Mouse (Mus musculus) left cerebral cortex, postnatal 36 days (tissue): Measurements from ENCODE around the gene Slx4. TPM values are rescaled to one million over a fixed set of nuclear protein-coding genes. Genes with fewer than 3 reads are reported as not detected.
"Not testable (repeated sequence)": the region's sequence is repeated elsewhere in the genome, so short reads cannot be mapped to it uniquely, and the experiment has no call there.

Source experiments
- DNase-seq, 2 experiments: peaks; one replicate each; pipeline ENCODE4 v3.0.0; 2021 to 2022; ENCODE audit warnings: low spot score in 2 of 2, mixed read lengths in 1 of 2
- intact Hi-C: fragments of 180-260 bp; cut with DNase I; formaldehyde crosslinking; loops from one replicate; pipeline ENCODE4 v1.15.1; 2025
- total RNA-seq, 2 experiments: library from RNA; stranded (reverse); gene quantifications; 2 replicates each; pipeline ENCODE4 v1.2.3; 2021

Gene Slx4
- total RNA-seq, 2 experiments from 2014 or later: 44.9 to 50.6 TPM

DNA sequence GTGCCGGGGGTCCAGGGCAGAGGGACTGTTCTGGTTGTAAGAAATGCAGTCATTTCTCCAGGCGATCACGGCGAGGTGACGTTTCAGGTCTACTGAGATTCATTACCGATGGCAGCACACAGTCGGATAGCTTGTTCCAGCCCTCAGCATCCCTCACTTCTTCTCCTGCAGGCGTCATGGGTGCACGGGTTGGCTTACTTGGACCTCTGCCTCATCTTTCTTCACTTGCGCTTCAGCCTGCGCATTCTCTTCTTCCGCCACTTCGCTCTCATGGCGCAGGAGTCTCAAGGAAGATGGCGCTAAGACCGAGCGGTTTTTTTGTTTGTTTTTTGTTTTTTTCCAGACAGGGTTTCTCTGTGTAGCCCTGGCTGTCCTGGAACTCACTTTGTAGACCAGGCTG is 13.2 kb upstream of the Slx4 start:
- intact Hi-C loops, DNase-seq: not testable (repeated sequence)

DNA sequence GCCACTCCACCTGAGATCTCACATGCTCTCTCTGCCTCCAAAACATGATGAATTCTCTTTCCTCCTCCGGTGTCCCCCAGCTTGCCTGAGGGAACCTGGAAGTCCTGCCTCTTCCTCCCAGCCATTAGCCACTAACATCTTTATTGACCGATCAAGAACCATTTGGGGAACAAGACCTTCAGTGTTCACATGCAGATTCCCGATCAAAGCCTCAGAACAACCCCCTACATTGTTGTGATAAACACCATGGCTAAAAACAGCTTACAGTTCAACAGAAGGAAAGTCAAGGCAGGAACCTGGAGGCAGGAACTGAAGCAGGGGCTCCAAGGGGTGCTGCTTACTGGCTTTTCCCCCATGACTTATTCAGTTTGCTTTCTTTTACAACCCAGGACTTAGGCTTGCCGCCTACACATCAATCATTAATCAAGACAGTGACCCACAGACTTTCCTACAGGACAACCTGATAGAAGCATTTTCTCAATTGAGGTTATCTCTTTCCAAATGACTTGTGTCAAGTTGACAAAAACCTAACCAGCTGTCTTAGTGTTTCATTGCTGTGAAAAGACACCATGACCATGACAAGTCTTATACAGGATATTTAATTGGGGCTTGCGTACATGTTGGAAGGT is 10.6 kb upstream of the Slx4 start:
- DNase-seq: no peak
- intact Hi-C loops: no loop called here

DNA sequence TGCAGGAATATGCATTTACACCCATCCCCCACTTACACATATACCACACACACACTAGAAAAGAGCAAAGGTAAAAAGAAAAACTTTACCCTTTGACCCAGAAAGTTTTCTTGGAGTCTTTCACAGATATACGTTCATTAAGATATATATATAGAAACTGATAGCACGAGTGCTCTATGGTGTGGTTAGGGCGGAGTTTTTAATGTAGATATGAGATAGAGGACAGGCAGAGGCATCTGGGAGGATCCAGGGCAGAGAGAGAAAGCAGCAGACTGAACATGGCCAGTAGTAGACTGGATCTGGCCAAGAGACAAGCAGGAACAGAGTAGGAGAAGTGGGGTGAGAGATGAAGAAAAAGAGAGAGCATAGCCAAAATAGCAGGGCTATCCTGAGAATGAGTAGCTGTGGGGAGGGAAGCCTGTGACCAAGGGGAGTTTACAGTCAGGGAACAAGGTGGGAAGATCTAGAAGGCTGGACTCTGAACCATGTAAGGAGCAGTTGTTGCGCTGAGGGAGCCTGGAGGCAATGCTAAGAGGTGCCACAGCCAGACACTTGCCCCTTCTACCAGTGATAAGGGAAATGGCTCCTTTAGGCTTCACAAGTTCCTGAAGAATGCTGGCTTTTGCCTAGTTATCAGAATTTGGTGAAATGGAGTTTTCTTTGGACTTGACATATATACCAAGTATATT is 9.5 kb upstream of the Slx4 start:
- intact Hi-C loops: no loop called here
- no peak for DNase-seq

DNA sequence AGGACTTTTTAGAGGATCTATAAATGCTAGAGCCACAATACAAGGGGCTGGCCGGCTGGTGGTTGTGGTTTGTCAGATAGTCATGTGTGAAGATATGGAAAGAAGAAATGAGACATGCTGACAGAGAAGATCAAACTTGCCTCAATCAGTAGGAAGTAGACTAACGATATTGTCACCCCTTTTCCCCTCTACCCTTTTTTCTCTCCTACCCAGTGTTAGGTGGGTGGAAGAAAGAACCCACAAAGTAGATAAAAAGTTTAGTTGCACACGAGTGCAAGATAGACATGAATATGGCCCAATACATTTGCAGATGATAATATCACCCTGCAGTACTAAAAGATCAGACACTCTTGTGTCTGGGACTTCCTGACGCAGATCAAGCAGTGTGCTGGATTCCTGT is 15.2 kb downstream of the Slx4 start:
- intact Hi-C loops: no loop called here

DNA sequence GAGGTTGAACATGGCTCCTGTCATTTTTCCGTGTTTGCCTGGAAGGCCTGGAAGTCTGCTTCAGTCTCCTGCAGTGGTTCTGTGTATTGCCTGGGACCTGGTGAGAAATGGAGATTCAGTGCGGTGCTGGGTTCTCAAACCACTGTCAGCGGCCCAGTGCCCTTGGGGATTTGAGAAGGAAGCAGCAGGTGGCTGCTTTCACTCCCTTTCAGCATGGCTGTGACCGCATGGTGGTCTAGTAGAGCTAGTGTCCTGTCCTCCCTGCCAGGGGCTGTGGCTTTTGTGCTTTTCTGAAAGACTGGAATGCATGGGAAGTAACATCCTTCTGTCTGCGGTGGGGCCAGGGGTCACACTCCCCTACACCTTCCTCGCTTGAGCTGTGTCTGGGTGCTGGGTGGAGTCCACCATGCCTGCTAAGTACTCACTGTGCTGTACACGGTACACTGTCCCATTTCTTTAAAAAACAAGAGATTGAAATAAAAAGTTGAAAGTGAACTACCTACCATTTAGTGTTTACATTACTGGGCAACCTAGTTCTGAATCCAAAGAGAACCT is 20.3 kb downstream of the Slx4 start:
- no peak for DNase-seq
- intact Hi-C loops: no loop called here

More for the DNA sequence above, 15.2 kb downstream of the Slx4 start:
- DNase-seq: no peak

- no peak for DNase-seq
- intact Hi-C loops: no loop called here
These were observed 21.4 kb downstream of the Slx4 start for GRCm38 (mm10) chr16:3982173-3982572.

DNA sequence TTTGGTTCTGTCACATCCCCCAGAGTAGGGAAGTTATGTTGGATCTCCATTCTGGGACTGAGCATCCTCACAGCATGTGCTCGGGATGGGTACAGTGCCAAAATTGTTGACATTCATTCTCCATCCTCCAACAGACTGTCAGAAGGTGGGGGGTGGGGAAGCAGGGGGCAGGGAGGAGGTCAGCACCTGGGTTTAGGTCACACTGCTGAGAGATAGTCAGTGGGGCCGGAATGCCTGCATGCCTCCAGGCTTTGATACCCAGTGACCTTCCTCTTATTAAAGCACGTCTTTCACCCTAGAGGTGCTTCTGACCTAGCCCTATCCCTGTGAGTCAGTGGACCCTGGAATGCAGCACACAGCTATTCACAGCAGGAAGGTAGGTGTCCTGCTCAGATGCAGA is 26.9 kb downstream of the Slx4 start:
- DNase-seq: no peak
- intact Hi-C loops: no loop called here

DNA sequence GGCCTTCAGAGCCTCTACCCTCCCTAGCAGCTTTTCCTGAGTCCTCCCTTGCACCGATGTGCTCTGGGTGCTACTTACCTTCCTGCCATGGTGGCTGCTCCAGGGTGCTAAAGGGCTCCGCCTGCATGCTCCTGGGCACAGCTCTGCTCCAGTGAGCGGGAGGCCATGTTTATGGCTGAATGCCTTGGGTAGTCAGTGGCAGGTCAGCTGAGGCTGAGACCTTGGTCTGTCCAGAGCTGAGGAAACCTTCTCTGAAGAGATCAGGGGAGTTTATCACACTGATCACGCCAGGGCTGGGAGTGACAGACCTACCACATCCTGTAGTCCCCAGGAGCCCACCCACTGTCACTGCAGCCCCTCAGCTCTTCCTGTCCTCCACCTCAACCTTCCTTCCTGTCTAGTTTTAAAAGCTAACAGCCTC is 27.3 kb downstream of the Slx4 start, which contains the start of gene Nlrc3:
Nlrc3 (minus strand) TSS at position 382 of the 421 bp plus-strand sequence.
- no peak for DNase-seq
- intact Hi-C loops: no loop called here

DNA sequence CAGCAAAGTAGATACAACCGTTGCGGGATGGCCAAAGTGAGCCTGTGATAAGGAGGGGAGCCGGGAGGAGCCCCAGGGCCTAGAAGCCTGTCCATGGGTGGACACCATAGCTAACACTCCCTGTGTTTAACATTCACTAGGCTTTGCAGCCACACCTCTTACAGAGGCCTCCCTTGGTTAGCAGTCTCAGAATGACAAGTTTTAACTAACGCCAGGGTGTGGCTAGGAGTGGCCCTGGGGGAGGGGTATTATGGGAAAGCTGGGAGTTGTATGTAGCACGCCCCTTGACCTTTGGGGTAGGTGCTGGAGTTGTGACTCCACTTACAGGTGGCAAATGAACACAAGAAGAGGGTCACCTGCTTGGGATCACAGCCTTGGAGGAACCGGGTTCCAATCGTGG is 27.9 kb downstream of the Slx4 start:
- intact Hi-C loops: no loop called here
- DNase-seq: no peak

DNA sequence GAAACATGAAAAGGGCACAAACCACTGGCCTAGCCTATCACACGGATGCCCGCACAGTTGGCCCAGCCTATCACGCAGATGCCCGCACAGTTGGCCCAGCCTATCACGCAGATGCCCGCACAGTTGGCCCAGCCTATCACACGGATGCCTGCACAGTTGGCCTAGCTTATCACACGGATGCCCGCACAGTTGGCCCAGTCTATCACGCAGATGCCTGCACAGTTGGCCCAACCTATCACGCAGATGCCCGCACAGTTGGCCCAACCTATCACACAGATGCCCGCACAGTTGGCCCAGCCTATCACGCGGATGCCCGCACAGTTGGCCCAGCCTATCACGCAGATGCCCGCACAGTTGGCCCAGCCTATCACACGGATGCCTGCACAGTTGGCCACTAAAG is 29.1 kb downstream of the Slx4 start:
- DNase-seq, intact Hi-C loops: not testable (repeated sequence)

DNA sequence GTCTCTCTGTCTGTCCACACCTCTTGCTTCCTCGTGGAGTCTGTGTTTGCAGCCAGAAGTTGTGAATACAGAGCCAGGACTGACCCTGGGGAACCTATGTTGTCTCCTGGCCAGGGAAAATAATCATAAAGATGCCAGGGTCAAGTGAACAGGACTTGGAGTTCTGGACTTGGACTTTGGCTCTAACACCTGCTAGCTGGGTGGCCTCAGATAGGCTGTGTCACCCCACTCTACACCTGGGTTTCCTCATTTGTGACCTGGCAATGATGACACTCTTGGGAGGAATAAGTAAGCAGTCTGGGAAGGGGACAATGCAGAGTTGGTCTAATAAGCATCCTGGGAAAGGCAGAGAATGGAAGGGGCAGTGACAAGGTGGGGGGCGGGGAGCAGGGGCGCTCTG is 38.0 kb downstream of the Slx4 start:
- DNase-seq: no peak
- intact Hi-C loops: no loop called here

- no peak for DNase-seq
- intact Hi-C loops: no loop called here
These were observed 38.6 kb downstream of the Slx4 start for GRCm38 (mm10) chr16:3964990-3965389.

- no peak for DNase-seq
- intact Hi-C loops: no loop called here
These were observed 44.3 kb downstream of the Slx4 start for GRCm38 (mm10) chr16:3959261-3959660.

DNA sequence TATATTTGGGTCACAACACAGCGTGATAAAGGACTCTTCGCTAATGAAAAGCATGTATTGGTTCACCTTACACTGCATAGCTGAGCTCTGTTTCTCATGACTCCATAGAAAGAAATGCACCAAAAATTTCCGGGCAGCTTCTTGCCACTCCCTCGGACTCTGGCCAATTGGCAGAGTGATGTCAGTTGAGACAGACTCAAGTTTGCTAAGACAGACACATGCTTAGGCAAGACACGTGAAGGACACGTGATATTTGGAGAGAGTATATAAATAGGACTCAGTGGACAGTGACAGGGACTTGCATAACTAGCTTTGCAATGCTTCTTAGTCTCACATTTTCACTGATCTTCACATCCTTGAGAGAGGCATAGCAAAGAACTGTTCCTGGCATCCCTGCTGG is 47.2 kb downstream of the Slx4 start:
- intact Hi-C loops: no loop called here
- no peak for DNase-seq

DNA sequence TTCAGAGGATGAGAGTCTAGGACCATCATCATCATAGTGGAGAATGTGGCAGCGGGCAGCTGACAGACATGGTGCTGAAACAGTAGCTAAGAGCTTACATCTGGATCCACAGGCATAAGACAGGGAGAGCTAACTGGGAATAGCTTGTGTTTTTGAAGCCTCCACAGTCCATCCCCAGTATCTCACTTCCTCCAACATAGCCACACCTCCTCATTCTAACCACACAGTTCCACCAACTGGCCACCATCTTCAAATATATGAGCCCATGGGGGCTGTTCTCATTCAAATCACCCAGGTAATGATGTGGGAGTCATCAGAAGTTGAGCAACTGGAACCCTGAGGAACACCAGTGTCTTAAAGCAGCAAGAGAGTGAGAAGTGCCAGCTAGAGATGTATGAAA is 52.4 kb downstream of the Slx4 start:
- intact Hi-C loops: no loop called here
- no peak for DNase-seq

- intact Hi-C loops: no loop called here
These were observed 68.9 kb downstream of the Slx4 start for GRCm38 (mm10) chr16:3934701-3935100.

GRCm38 (mm10) chr16:3934091-3934490 is 69.5 kb downstream of the Slx4 start:
- no peak for DNase-seq
- intact Hi-C loops: no loop called here

More at GRCm38 (mm10) chr16:3934701-3935100, 68.9 kb downstream of the Slx4 start:
- no peak for DNase-seq

- DNase-seq: no peak
- intact Hi-C loops: no loop called here
These were observed 70.0 kb downstream of the Slx4 start for GRCm38 (mm10) chr16:3933536-3933935.

GRCm38 (mm10) chr16:3929151-3929550 is 74.4 kb downstream of the Slx4 start:
- DNase-seq: no peak

More at GRCm38 (mm10) chr16:3929151-3929550, 74.4 kb downstream of the Slx4 start:
- intact Hi-C loops: no loop called here
